ENCODE assay signal across 9 mouse cellular contexts in genomic region chr16:77643036-77643870, GRCm38 (mm10). TPM values are rescaled to one million over a fixed set of nuclear protein-coding genes. Genes with fewer than 3 reads are reported as not detected.
DNase-seq lines count a peak whose midpoint lies in the region; ATAC-seq and TF ChIP-seq lines count a peak whose summit lies in the region.
"Had no signal": no experiment of that assay in that cellular context is flagged by ENCODE, and none has a peak within 500 bp of the region (broad histone marks: within the 10 kb centered on the region; RNA-seq: fewer than 3 reads in every experiment).

No protein-coding gene starts in this region.

- no peaks in the 10 kb centered on the region for H3K4me1 ChIP-seq in intestine, postnatal 0 days (replicated peaks; ENCODE audit: control insufficient read depth, insufficient read depth, low read length)
- peaks cover 13% of the 10 kb centered on the region for H3K4me1 ChIP-seq in limb, embryonic 13.5 days
- peaks cover 4% of the 10 kb centered on the region; the same call in 1 of the 2 replicates for H3K4me1 ChIP-seq in midbrain, postnatal 0 days (ENCODE audit: insufficient read depth, low read length)

- peak overlapping the region; percentile 52 for H3K4me3 ChIP-seq in intestine, postnatal 0 days (ENCODE audit: low read depth, low read length)
- H3K4me3 ChIP-seq in limb, embryonic 13.5 days, result peak overlapping the region; percentile 56; the same call in 1 of the 2 replicates
- peak overlapping the region; percentile 42 for H3K4me3 ChIP-seq in midbrain, postnatal 0 days (ENCODE audit: low read depth, low read length)

- TF ChIP-seq CTCF in intestine, postnatal 0 days (IDR thresholded peaks at IDR 0.05; ENCODE audit: low read depth), result no peak
- TF ChIP-seq CTCF in midbrain, postnatal 0 days (IDR thresholded peaks at IDR 0.05), result no peak

- H3K9me3 ChIP-seq in intestine, postnatal 0 days (ENCODE audit: control insufficient read depth), result no peaks in the 10 kb centered on the region
- no peaks in the 10 kb centered on the region for H3K9me3 ChIP-seq in limb, embryonic 13.5 days
- no peaks in the 10 kb centered on the region for H3K9me3 ChIP-seq in midbrain, postnatal 0 days (ENCODE audit: low read length)

- no peak overlapping the region for H3K9ac ChIP-seq in intestine, postnatal 0 days (ENCODE audit: low read depth, low read length)
- no peak overlapping the region for H3K9ac ChIP-seq in limb, embryonic 13.5 days
- peak overlapping the region; percentile 69 for H3K9ac ChIP-seq in midbrain, postnatal 0 days (replicated peaks; ENCODE audit: low read length, poor library complexity, severe bottlenecking)

- peak; percentile 80 for DNase-seq in adipocyte (ENCODE audit: low spot score)
- peak; percentile 62 for DNase-seq in cerebellum, adult 8-10 months
- peak; percentile 41 to 60 for DNase-seq in frontal cortex, postnatal 25 days (ENCODE audit: low spot score in 2 of 2)
- DNase-seq in midbrain, postnatal 0 days (ENCODE audit: low spot score), result no peak
- no peak for DNase-seq in urinary bladder, adult 18-20 months (ENCODE audit: low spot score in 2 of 2)

- H3K4me2 ChIP-seq in intestine, postnatal 0 days (replicated peaks; ENCODE audit: low read depth), result peak overlapping the region; percentile 81
- H3K4me2 ChIP-seq in limb, embryonic 13.5 days (replicated peaks), result peak overlapping the region; percentile 82
- peak overlapping the region; percentile 67 for H3K4me2 ChIP-seq in midbrain, postnatal 0 days (ENCODE audit: low read depth, low read length, poor library complexity, severe bottlenecking)

- no peaks in the 10 kb centered on the region for H3K36me3 ChIP-seq in intestine, postnatal 0 days (ENCODE audit: control insufficient read depth, insufficient read depth)
- H3K36me3 ChIP-seq in limb, embryonic 13.5 days, result no peaks in the 10 kb centered on the region
- H3K36me3 ChIP-seq in midbrain, postnatal 0 days (ENCODE audit: insufficient read depth, low read length), result no peaks in the 10 kb centered on the region

- H3K27me3 ChIP-seq in intestine, postnatal 0 days (replicated peaks; ENCODE audit: control insufficient read depth, insufficient read depth, low read length), result no peaks in the 10 kb centered on the region
- no peaks in the 10 kb centered on the region for H3K27me3 ChIP-seq in limb, embryonic 13.5 days
- no peaks in the 10 kb centered on the region for H3K27me3 ChIP-seq in midbrain, postnatal 0 days (ENCODE audit: insufficient read depth, low read length)

- H3K27ac ChIP-seq in intestine, postnatal 0 days (ENCODE audit: low read depth, low read length), result no peak overlapping the region
- H3K27ac ChIP-seq in limb, embryonic 13.5 days, result peak overlapping the region; percentile 81; the same call in 1 of the 2 replicates
- H3K27ac ChIP-seq in midbrain, postnatal 0 days (ENCODE audit: low read depth, low read length), result peak overlapping the region; percentile 94

- WGBS in intestine, postnatal 0 days, result 72% methylated on average over 14 of the region's 14 CpGs
- WGBS in limb, embryonic 13.5 days, result 73% methylated on average over 14 of the region's 14 CpGs
- WGBS in midbrain, postnatal 0 days, result 43% methylated on average over 14 of the region's 14 CpGs

- ATAC-seq in intestine, postnatal 0 days, result no peak
- no peak; the same call in 1 of the 2 replicates for ATAC-seq in limb, embryonic 13.5 days (ENCODE audit: low FRiP score, low read depth)
- ATAC-seq in midbrain, postnatal 0 days (ENCODE audit: low FRiP score), result no peak; the same call in 1 of the 2 replicates
- no peak for ATAC-seq in inflammation-experienced regulatory T-cells, adult 6 months

RNA-seq across cellular contexts. Expression of gene Gm11146, which starts 41.4 kb away (rescaled TPM):
- polyA plus RNA-seq in intestine, postnatal 0 days (2015; fragmentation: Nextera tagmentation; extraction: Ambion mirVana), result not detected in 2 replicates
- polyA plus RNA-seq in limb, embryonic 13.5 days (2015; fragmentation: Nextera tagmentation; extraction: Ambion mirVana), result not detected in 2 replicates
- total RNA-seq in midbrain, postnatal 0 days (2014; rRNA removed), result not detected in 2 replicates
- not detected in 2 replicates for polyA plus RNA-seq in midbrain, postnatal 0 days (2015; fragmentation: Nextera tagmentation; extraction: Ambion mirVana)
- polyA plus RNA-seq in inflammation-experienced regulatory T-cells, adult 6 months (2017; shearing (Covaris generic)), result not detected
- polyA plus RNA-seq: spleen, adult 2 months had no signal

Comparison
In these comparisons a context has a peak if more than half of its experiments do, and no peak if none do; other contexts are left out.
1. DNase-seq: peak in adipocyte (single experiment), cerebellum, adult 8-10 months (single experiment) and frontal cortex, postnatal 25 days (2 of 2); none in midbrain, postnatal 0 days (single experiment) and urinary bladder, adult 18-20 months (0 of 2).
2. Peak in every context shown above with its lines, with median percentiles within 50 percentile points of each other: H3K4me2 ChIP-seq and H3K4me3 ChIP-seq.